Mouse (Mus musculus): ENCODE measurements at regions not wholly inside any gene's neighbourhood (a gene's known extent, or its start where the extent isn't known, plus 50 kb on each side); places are given as distances from the start of the nearest gene placed in this dataset.

DNA sequence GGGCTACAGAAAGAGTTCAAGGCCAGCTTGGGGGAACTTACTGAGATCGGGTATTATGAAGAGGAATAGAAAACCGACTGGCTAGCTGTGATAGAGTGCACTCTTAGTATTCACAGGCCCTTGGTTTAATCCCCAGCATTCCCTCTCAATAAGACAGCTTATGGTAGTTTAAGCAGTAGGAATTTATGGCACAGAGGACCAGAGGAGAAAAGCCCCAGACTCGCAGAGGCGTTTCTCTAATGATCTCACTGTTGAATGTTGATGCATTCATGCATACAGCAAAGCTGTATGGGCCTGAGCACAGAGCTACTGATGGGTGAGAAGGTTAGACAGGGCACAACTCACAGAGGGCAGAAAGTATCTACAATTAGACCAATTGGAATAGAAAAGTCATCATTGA lies 132.7 kb upstream of the Mocs2 start:
- TF ChIP-seq POLR2A (IDR thresholded peaks at IDR 0.05; ENCODE audit: insufficient read depth, low read length) = no peak
- no peak for TF ChIP-seq CTCF (IDR thresholded peaks at IDR 0.05; ENCODE audit: low read depth, low read length)
